Mouse (Mus musculus): ENCODE data around the gene Mrap2. TPM values are rescaled to one million over a fixed set of nuclear protein-coding genes. Genes with fewer than 3 reads are reported as not detected.

The Mrap2 gene
- not detected in 2 replicates for polyA plus RNA-seq (2012)

GRCm38 (mm10) chr9:87144106-87144505 is at the start of gene Mrap2:
Gene Mrap2 (plus strand): TSS chr9:87144306.

Other genes with a start within 250 kb of the Mrap2 start
- not detected in 2 replicates for gene Ripply2, start 128.8 kb upstream of the Mrap2 start, polyA plus RNA-seq (2012)
- gene Cyb5r4, start 122.3 kb upstream of the Mrap2 start, polyA plus RNA-seq (2012): 21.2 and 21.8 TPM in 2 replicates
- 1.0 and 1.1 TPM in 2 replicates for gene Cep162, start 111.2 kb downstream of the Mrap2 start, polyA plus RNA-seq (2012)

All from megakaryocyte-erythroid progenitor cell, adult 5 weeks (primary cell).